Mouse (Mus musculus) heart, embryonic 14.5 days (tissue): ENCODE measurements around the gene Ddx52. TPM values are rescaled to one million over a fixed set of nuclear protein-coding genes. Genes with fewer than 3 reads are reported as not detected.

ENCODE experiments used
- ATAC-seq: fragments of 200-750 bp; cut with Nextera tagmentation; 2 replicates; pipeline ENCODE4 v1.8.0; 2017; ENCODE audit warnings: low read depth, moderate TSS enrichment; ENCODE audit not compliant: insufficient number of reproducible peaks, insufficient read depth, low FRiP score
- H3K27ac ChIP-seq, 2 experiments: fragments of 200-500 bp in 1 of 2; fragments of 300-500 bp in 1 of 2; sonication (generic) in 1 of 2; replicated peaks in 1 of 2; 2 replicates each; pipeline ENCODE4 v1.5.1; 2012 to 2014; ENCODE audit warnings: low read depth in 2 of 2, low read length in 2 of 2, control low read depth in 1 of 2, mild to moderate bottlenecking in 1 of 2, mixed read lengths in 1 of 2; ENCODE audit not compliant: control insufficient read depth in 1 of 2, insufficient read depth in 1 of 2
- H3K27me3 ChIP-seq: fragments of 300-500 bp; sonication (generic); 2 replicates; pipeline ENCODE4 v1.6.1; 2014; ENCODE audit warnings: mild to moderate bottlenecking, low read length, control low read depth; ENCODE audit not compliant: control insufficient read depth, insufficient read depth
- H3K36me3 ChIP-seq: fragments of 300-500 bp; sonication (generic); 2 replicates; pipeline ENCODE4 v1.6.1; 2014; ENCODE audit warnings: mild to moderate bottlenecking, control low read depth, low read length, mixed read lengths; ENCODE audit not compliant: control insufficient read depth, insufficient read depth
- H3K4me1 ChIP-seq, 2 experiments: fragments of 200-500 bp in 1 of 2; fragments of 300-500 bp in 1 of 2; sonication (generic) in 1 of 2; 2 replicates each; pipeline ENCODE4 v1.6.1; 2012 to 2014; ENCODE audit warnings: low read length in 2 of 2, control low read depth in 1 of 2, mixed read lengths in 1 of 2; ENCODE audit not compliant: control insufficient read depth in 2 of 2, insufficient read depth in 2 of 2
- H3K4me2 ChIP-seq: fragments of 300-500 bp; sonication (generic); 2 replicates; pipeline ENCODE4 v1.6.1; 2014; ENCODE audit warnings: mild to moderate bottlenecking, low read length
- H3K4me3 ChIP-seq, 2 experiments: fragments of 200-500 bp in 1 of 2; fragments of 300-500 bp in 1 of 2; sonication (generic) in 1 of 2; 2 replicates each; pipeline ENCODE4 v1.5.1; 2012 to 2014; ENCODE audit warnings: low read length in 2 of 2, mild to moderate bottlenecking in 2 of 2, control low read depth in 1 of 2, low read depth in 1 of 2, moderate library complexity in 1 of 2; ENCODE audit not compliant: control insufficient read depth in 1 of 2, insufficient read depth in 1 of 2
- H3K9ac ChIP-seq: fragments of 300-500 bp; sonication (generic); 2 replicates; pipeline ENCODE4 v1.6.1; 2014; ENCODE audit warnings: mild to moderate bottlenecking, low read length
- H3K9me3 ChIP-seq: fragments of 300-500 bp; sonication (generic); 2 replicates; pipeline ENCODE4 v1.6.1; 2016; ENCODE audit warnings: low read length, control low read depth; ENCODE audit not compliant: control insufficient read depth
- WGBS: fragments of 180-500 bp; shearing (Covaris S2); extraction: QIAGEN DNeasy Blood & Tissue Kit; methylation state at CpG from one replicate; pipeline ENCODE4 v1.1.7; 2014; 5-methylcytosine and 5-hydroxymethylcytosine counted together
- polyA plus RNA-seq: library from polyadenylated mRNA; unstranded; fragments of >200 nt; fragmentation: Nextera tagmentation; extraction: Ambion mirVana; gene quantifications from 2 replicates; pipeline ENCODE4 v1.2.1, GENCODE M21; 2014

Gene Ddx52
- polyA plus RNA-seq, 1 experiment from 2014 or later: 19.7 TPM

DNA sequence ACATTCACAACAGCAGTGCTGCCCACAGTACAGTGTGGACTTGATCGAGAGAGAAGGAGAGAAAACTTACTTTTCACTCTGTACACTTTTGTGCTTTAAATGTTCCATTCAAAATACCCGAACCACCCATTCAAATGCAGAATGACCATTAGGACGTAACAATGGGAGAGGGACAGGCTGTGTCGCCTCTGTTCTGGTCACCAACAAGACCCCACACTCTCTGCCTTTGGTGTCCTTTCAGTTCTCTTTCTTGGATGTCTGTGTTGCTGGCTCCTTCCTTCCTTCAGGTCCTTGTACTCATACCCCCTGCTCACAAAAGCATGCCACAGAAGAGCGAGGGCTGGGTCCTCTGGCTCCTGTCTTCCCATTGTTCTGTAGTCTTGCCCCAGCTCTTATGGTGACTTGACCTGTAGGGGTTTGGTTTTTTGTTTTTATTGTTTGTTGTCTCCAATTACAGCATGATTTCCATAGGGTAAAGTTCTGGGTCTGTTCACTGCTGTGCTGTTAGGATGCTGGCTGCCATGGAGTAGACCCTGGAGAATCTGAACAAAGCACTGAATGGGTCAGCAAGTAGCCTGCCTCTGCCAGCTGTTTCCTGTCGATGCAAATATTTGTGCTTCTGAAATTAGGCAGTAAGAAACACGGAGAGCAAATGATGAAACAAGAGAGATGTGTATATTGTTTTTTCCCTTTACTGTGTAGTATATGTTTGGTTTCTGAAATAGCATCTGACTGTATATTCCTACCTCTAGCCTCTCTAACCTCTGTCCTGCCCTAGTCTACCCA lies 32.9 kb downstream of the Ddx52 start:
- Histone ChIP-seq H3K36me3 (peaks cover 53% of the 10 kb centered on the region), H3K27me3 (no peaks in the 10 kb centered on the region), H3K4me2 (no peak overlapping the region), H3K27ac (no peak overlapping the region), H3K4me1 (no peaks in the 10 kb centered on the region), H3K4me3 (no peak overlapping the region), H3K9me3 (no peaks in the 10 kb centered on the region), H3K9ac (no peak overlapping the region)
- WGBS: 75% methylated on average over 7 of the region's 7 CpGs
- no peak for ATAC-seq

DNA sequence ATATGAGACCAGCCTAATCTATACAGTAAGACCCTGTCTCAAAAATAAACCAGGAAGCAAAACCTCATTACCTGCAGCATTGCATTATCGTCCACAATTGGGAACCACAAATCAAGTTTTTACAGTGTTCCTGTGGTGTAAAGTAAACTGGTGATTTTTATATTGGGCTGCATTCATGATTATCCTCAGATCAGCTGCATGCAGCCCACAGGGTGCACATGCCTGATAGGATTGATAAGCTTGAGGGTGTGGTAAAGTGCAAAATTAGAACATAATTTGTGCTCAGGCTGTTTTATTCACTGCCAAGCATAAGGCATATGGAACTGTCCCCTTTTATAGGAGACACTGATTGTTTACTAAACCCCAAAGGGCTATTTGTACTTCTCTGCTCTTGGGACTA lies 33.6 kb downstream of the Ddx52 start:
- H3K27me3 ChIP-seq: no peaks in the 10 kb centered on the region
- no peak for ATAC-seq

DNA sequence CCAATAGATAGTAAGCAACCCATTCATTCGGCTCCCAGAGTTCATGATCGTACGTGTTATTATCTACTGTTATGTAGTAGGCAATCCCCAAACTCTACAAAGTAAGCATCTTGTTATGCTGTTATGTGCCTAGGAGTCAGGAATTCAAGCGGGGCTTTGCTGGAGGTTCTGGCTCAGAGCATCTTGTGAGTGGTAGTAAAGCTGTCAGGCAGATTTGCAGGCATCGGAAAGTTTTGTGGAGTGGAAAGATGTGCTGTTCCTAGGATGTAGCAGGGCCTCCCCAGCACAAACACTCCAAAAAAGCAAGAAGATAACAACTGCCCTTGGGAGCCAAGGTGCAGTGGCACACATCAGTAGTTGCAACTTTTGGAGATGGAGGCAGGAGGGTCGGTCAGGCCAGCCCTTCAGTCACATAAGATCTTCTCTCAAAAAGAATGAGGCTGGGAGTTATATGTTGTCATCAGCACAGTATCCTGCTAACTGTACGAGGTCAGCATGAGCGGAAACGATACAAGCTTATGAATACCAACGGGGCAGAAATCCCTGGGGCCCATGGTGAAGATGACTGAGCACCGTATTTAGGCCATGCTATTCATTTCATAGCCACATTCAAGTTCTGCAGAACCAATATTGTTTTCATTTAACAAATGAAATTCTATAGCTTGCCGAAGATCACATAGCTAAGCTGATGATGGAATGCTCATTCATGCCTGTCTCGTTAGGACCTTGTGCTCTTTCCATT lies 34.5 kb downstream of the Ddx52 start:
- H3K4me3 ChIP-seq: no peak overlapping the region
- H3K27me3 ChIP-seq: no peaks in the 10 kb centered on the region
- H3K36me3 ChIP-seq: peaks cover 69% of the 10 kb centered on the region
- no peak overlapping the region for H3K4me2 ChIP-seq
- no peak for ATAC-seq
- no peak overlapping the region for H3K27ac ChIP-seq
- WGBS: 87% methylated on average over 13 of the region's 13 CpGs
- no peak overlapping the region for H3K9ac ChIP-seq
- H3K9me3 ChIP-seq: no peaks in the 10 kb centered on the region
- H3K4me1 ChIP-seq: no peaks in the 10 kb centered on the region

More for the DNA sequence above, 33.6 kb downstream of the Ddx52 start:
- 90% methylated on average over 1 of the region's 1 CpGs for WGBS
- peaks cover 61% of the 10 kb centered on the region for H3K36me3 ChIP-seq
- H3K9ac ChIP-seq: no peak overlapping the region
- no peaks in the 10 kb centered on the region for H3K4me1 ChIP-seq
- H3K4me2 ChIP-seq: no peak overlapping the region
- no peak overlapping the region for H3K27ac ChIP-seq
- H3K9me3 ChIP-seq: no peaks in the 10 kb centered on the region
- H3K4me3 ChIP-seq: no peak overlapping the region

DNA sequence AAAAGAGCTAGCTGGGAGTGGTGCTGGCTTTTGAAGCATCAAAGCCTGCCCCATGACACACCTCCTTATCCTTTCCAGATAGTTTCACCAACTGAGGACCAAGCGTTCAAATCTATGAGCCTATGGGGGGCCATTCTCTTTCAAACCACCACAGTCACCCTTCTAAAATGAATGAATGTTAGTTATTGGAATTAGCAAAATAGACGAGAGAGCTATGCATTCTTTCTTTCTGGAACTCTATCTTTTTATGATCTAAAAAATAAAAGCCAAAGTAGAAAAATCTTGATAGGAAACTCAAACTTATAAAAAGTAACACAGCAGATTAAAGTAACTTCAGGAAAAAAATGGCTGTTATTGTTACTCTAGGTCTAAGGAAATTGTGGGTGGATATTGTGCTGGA lies 35.9 kb downstream of the Ddx52 start:
- ATAC-seq: no peak

DNA sequence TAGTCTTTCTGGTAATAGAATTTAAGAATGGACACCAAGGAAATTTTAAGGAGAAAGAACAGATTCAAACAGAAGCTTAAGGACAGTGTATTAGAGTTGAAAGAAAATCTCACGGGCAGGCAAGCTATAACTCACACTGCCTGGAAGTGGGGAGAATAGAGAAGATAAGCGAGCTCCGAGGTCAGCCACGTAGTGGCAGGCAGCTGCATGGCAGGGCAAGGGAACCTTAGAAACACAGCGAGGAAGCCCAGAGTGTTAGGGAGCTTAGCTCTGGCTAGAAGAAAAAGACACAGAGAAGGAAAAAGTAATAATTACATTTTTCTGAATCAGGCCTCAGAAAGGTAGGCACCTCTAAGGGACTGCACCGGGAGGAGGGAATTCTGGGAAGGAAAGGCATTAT lies 38.1 kb downstream of the Ddx52 start:
- WGBS: 84% methylated on average over 6 of the region's 6 CpGs
- Histone ChIP-seq H3K36me3 (peaks cover 72% of the 10 kb centered on the region), H3K4me2 (no peak overlapping the region), H3K27ac (no peak overlapping the region), H3K4me1 (no peaks in the 10 kb centered on the region), H3K4me3 (no peak overlapping the region), H3K9ac (no peak overlapping the region), H3K27me3 (no peaks in the 10 kb centered on the region), H3K9me3 (no peaks in the 10 kb centered on the region)
- no peak for ATAC-seq

More for the DNA sequence above, 35.9 kb downstream of the Ddx52 start:
- Histone ChIP-seq H3K9me3 (no peaks in the 10 kb centered on the region), H3K27me3 (no peaks in the 10 kb centered on the region), H3K27ac (no peak overlapping the region), H3K4me1 (no peaks in the 10 kb centered on the region), H3K4me3 (no peak overlapping the region), H3K9ac (no peak overlapping the region), H3K4me2 (no peak overlapping the region), H3K36me3 (peaks cover 67% of the 10 kb centered on the region)
- 90% methylated on average over 2 of the region's 2 CpGs for WGBS

DNA sequence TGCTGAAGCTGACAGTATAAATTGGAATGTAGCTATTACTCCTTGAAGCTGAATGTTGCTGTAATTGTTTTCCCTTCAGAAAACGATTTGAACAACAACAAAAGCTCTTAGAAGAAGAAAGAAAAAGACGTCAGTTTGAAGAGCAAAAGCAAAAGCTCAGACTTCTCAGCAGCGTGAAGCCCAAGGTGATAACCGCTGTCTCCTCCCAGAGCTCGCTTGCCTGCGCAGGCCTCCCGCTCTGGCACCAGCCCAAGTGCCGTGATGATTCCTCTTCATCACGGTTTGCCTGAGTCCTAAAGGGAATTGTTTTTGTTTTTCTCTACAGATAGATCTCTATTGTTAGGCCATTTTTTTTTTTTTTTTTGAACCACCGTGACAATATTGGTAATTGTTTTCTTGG lies 39.5 kb downstream of the Ddx52 start:
- no peaks in the 10 kb centered on the region for H3K27me3 ChIP-seq
- no peak overlapping the region for H3K4me3 ChIP-seq
- ATAC-seq: no peak
- no peaks in the 10 kb centered on the region for H3K9me3 ChIP-seq
- no peak overlapping the region for H3K9ac ChIP-seq
- H3K27ac ChIP-seq: no peak overlapping the region
- H3K36me3 ChIP-seq: peaks cover 85% of the 10 kb centered on the region
- 67% methylated on average over 10 of the region's 10 CpGs for WGBS
- H3K4me1 ChIP-seq: no peaks in the 10 kb centered on the region
- no peak overlapping the region for H3K4me2 ChIP-seq

DNA sequence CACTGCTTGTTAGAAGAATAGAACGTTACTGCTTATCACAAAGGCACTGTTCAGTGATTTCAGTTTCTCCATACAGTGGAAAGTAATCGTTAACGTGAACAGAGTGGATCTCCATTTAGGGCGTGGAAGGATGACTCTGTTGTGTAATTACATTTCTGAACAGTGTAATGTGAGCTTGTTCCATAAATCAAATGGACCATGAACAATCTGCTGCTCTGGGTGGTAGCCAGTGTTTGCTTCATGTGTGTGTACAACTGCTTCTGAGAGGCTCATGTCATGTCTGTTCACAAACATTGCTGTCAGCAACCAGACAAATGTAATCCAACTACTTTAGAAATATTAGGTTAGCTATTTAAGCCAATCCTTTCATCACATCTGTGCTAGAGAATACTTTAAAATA lies 49.8 kb downstream of the Ddx52 start:
- no peak overlapping the region for H3K4me2 ChIP-seq
- peaks cover 86% of the 10 kb centered on the region for H3K36me3 ChIP-seq
- H3K9me3 ChIP-seq: no peaks in the 10 kb centered on the region
- H3K4me1 ChIP-seq: no peaks in the 10 kb centered on the region
- H3K9ac ChIP-seq: no peak overlapping the region
- H3K27ac ChIP-seq: no peak overlapping the region
- WGBS: 72% methylated on average over 4 of the region's 4 CpGs
- no peaks in the 10 kb centered on the region for H3K27me3 ChIP-seq
- no peak overlapping the region for H3K4me3 ChIP-seq
- no peak for ATAC-seq
